Mouse (Mus musculus): ENCODE data around the gene Ndst2. TPM values are rescaled to one million over a fixed set of nuclear protein-coding genes. Genes with fewer than 3 reads are reported as not detected.

Gene Ndst2
- polyA plus RNA-seq, 1 experiment from 2014 or later, result 30.3 TPM

DNA sequence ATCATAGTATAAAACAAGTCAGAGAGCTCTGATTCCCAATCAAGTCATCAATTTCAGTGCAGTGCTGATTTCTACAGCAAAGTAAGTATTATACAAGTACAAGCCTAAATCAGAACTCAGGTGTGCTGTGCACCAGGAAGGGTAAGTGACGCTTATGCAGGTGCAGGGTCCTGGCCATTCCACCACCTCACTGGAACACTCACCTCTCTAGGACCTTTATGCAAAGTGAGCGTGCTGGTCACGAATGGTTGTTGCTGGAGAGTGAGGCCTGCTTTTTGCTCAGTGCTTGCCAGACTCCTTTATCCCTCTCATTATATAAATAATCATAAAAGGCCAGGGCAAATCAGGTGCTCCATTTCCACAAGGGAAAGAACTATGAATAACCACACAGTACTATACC lies 34.0 kb downstream of the Ndst2 start:
- no peaks in the 10 kb centered on the region for H3K36me3 ChIP-seq (ENCODE audit: inconsistent target)
- H3K27ac ChIP-seq, result no peak overlapping the region
- 96% methylated on average over 3 of the region's 3 CpGs for WGBS (ENCODE audit: missing documents)

DNA sequence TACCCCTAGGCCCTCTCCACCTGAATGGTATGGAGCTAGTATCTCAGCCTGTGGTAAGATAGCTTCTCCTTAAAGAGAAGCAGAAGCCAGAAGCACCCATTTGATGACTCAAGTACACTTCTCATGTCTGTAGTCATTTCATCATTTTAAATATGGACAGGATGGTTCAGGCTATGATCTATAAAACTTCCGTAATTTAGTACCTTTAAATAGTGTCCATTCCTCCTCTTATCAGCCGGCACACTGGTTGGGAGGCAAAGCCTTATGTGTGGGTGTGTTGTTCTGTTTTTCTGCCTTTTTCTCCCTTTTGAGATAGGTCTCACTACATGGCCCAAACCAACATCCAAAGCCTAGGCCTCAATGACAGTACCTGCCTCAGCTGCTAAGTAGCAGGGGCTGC lies 35.8 kb downstream of the Ndst2 start:
- Histone ChIP-seq H3K27ac (no peak overlapping the region), H3K4me3 (ENCODE audit: inconsistent target) (no peak overlapping the region), H3K79me2 (ENCODE audit: inconsistent target) (peaks cover 76% of the 10 kb centered on the region), H3K36me3 (ENCODE audit: inconsistent target) (peaks cover 1% of the 10 kb centered on the region; the same call in 1 of the 2 replicates)
- 83% methylated on average over 2 of the region's 2 CpGs for WGBS (ENCODE audit: missing documents)

More for the DNA sequence above, 34.0 kb downstream of the Ndst2 start:
- peaks cover 88% of the 10 kb centered on the region for H3K79me2 ChIP-seq (ENCODE audit: inconsistent target)
- H3K4me3 ChIP-seq (ENCODE audit: inconsistent target), result no peak overlapping the region

- WGBS (ENCODE audit: missing documents), result 5% methylated on average over 1 of the region's 1 CpGs
- Histone ChIP-seq H3K79me2 (ENCODE audit: inconsistent target) (peaks cover 63% of the 10 kb centered on the region), H3K36me3 (ENCODE audit: inconsistent target) (peaks cover 16% of the 10 kb centered on the region), H3K4me3 (ENCODE audit: inconsistent target) (no peak overlapping the region), H3K27ac (no peak overlapping the region)
Observed at GRCm38 (mm10) chr14:20696986-20697385, 37.4 kb downstream of the Ndst2 start.

DNA sequence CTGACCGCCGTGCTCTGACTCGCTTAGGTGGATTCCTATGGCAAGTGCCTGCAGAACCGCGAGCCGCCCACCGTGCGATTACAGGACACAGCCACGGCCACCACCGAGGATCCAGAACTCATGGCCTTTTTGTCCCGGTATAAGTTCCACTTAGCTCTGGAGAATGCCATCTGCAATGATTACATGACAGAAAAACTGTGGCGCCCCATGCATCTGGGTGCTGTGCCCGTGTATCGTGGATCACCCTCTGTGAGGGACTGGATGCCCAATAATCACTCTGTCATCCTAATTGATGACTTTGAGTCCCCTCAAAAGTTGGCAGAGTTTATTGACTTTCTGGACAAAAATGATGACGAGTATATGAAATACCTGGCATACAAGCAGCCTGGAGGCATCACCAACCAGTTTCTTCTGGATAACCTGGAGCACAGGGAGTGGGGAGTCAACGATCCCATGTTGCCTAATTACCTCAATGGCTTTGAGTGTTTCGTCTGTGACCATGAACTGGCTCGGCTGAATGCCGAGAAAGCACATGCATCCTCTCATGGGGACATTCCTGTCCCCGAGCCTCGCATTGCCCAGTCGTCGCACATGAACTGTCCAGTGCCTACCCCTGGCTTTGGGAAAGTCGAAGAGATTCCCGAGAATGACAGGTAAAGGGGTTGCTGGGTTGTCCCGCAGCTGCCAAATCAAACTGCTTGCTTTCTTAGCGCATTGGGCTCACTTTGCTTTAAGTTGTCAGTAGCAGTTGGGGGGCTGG lies 38.4 kb downstream of the Ndst2 start:
- 29% methylated on average over 24 of the region's 27 CpGs for WGBS (ENCODE audit: missing documents)
- H3K27ac ChIP-seq, result no peak overlapping the region
- peaks cover 25% of the 10 kb centered on the region for H3K36me3 ChIP-seq (ENCODE audit: inconsistent target)
- peaks cover 53% of the 10 kb centered on the region for H3K79me2 ChIP-seq (ENCODE audit: inconsistent target)
- H3K4me3 ChIP-seq (ENCODE audit: inconsistent target), result peak overlapping the region; percentile 31

DNA sequence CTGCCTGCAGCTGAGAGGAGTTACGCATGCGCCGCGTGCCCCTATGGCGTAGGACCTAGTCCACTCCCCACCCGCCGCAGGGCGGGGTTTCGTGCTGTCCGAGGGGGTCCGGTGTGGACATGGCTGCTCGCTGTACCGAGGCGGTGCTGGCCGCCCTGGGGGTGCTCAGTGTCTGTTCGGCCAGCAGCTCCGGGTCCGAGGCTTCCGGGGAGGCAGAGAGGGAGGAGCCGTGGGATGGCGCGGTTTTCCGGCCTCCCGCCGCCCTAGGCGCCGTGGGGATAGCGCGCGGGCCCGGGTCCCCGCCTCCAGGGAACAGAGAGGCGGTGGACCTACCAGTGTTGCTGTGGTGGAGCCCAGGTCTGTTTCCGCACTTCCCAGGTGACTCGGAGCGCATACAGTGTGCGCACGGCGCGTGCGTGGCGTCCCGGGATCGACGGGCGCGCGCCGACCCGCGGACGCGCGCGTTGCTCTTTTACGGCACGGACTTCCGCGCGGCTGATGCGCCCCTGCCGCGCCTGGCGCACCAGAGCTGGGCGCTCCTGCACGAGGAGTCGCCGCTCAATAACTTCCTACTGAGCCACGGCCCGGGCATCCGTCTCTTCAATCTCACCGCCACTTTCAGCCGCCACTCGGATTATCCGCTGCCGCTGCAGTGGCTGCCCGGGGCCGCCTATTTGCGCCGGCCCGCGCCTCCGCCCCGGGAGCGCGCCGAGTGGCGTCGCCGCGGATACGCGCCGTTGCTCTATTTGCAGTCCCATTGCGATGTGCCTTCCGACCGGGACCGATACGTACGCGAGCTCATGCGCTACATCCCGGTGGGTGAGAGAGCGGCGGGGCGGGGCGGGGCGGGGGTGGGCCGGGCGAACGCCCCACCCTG lies 39.2 kb downstream of the Ndst2 start, which contains the start of gene Fut11:
Gene Fut11 (plus strand): TSS at position 85 of the 877 bp plus-strand sequence.
- Histone ChIP-seq H3K27ac (peak within 1 kb of the TSS; percentile 12; the same call in 1 of the 2 replicates), H3K79me2 (ENCODE audit: inconsistent target) (peaks cover 44% of the 10 kb centered on the region), H3K36me3 (ENCODE audit: inconsistent target) (peaks cover 25% of the 10 kb centered on the region), H3K4me3 (ENCODE audit: inconsistent target) (peak within 1 kb of the TSS; percentile 31)
- WGBS (ENCODE audit: missing documents), result under 1% methylated on average over 101 of the region's 111 CpGs

GRCm38 (mm10) chr14:20694185-20694883 lies 40.0 kb downstream of the Ndst2 start:
- 42% methylated on average over 13 of the region's 13 CpGs for WGBS (ENCODE audit: missing documents)
- H3K27ac ChIP-seq, result peak overlapping the region; percentile 12; the same call in 1 of the 2 replicates
- peaks cover 33% of the 10 kb centered on the region for H3K36me3 ChIP-seq (ENCODE audit: inconsistent target)

DNA sequence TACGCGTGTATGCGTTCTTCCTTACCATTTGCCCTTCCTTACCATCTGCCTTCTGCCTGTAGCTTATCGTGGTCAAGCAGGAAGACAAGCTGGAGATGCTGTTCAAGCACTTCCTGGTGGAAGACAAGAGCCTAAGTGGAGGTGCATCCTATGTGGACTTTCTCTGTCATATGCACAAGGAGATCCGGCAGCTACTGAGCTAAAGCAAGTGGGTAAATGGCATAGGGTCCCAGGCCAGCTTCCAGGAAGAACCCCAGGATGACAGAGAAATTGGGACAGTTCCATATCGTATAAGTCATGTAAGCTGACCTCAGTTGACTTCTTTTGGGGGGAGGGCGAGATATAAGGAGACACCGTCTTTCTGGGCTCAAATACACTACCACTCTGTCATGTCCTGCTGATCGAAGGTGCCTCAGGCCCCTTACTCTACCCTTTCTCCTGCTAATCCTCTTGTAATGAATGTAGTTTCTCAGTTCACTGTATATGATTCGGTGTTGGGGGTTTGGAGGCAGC lies 40.7 kb downstream of the Ndst2 start:
- Histone ChIP-seq H3K4me3 (ENCODE audit: inconsistent target) (no peak overlapping the region), H3K36me3 (ENCODE audit: inconsistent target) (peaks cover 40% of the 10 kb centered on the region), H3K79me2 (ENCODE audit: inconsistent target) (peaks cover 30% of the 10 kb centered on the region), H3K27ac (no peak overlapping the region)
- WGBS (ENCODE audit: missing documents), result 88% methylated on average over 9 of the region's 10 CpGs

More at GRCm38 (mm10) chr14:20694185-20694883, 40.0 kb downstream of the Ndst2 start:
- Histone ChIP-seq H3K4me3 (ENCODE audit: inconsistent target) (peak overlapping the region; percentile 31; the same call in 1 of the 2 replicates), H3K79me2 (ENCODE audit: inconsistent target) (peaks cover 36% of the 10 kb centered on the region)

GRCm38 (mm10) chr14:20691772-20692171 lies 42.6 kb downstream of the Ndst2 start:
- Histone ChIP-seq H3K79me2 (ENCODE audit: inconsistent target) (peaks cover 11% of the 10 kb centered on the region), H3K36me3 (ENCODE audit: inconsistent target) (peaks cover 59% of the 10 kb centered on the region), H3K27ac (no peak overlapping the region), H3K4me3 (ENCODE audit: inconsistent target) (no peak overlapping the region)
- 88% methylated on average over 6 of the region's 6 CpGs for WGBS (ENCODE audit: missing documents)

- Histone ChIP-seq H3K79me2 (ENCODE audit: inconsistent target) (no peaks in the 10 kb centered on the region), H3K27ac (no peak overlapping the region), H3K4me3 (ENCODE audit: inconsistent target) (no peak overlapping the region), H3K36me3 (ENCODE audit: inconsistent target) (peaks cover 86% of the 10 kb centered on the region)
- 96% methylated on average over 2 of the region's 2 CpGs for WGBS (ENCODE audit: missing documents)
Observed at GRCm38 (mm10) chr14:20689009-20689408, 45.4 kb downstream of the Ndst2 start.

- H3K4me3 ChIP-seq (ENCODE audit: inconsistent target), result no peak overlapping the region
- H3K79me2 ChIP-seq (ENCODE audit: inconsistent target), result peaks cover 3% of the 10 kb centered on the region; the same call in 1 of the 2 replicates
- 93% methylated on average over 3 of the region's 3 CpGs for WGBS (ENCODE audit: missing documents)
- H3K27ac ChIP-seq, result no peak overlapping the region
- peaks cover 89% of the 10 kb centered on the region for H3K36me3 ChIP-seq (ENCODE audit: inconsistent target)
Observed at GRCm38 (mm10) chr14:20686576-20686975, 47.8 kb downstream of the Ndst2 start.

- Histone ChIP-seq H3K79me2 (ENCODE audit: inconsistent target) (peaks cover 43% of the 10 kb centered on the region), H3K27ac (no peak overlapping the region), H3K4me3 (ENCODE audit: inconsistent target) (no peak overlapping the region), H3K36me3 (ENCODE audit: inconsistent target) (peaks cover 96% of the 10 kb centered on the region)
- WGBS (ENCODE audit: missing documents), result 54% methylated on average over 3 of the region's 3 CpGs
Observed at GRCm38 (mm10) chr14:20682498-20682897, 51.9 kb downstream of the Ndst2 start.

- WGBS (ENCODE audit: missing documents), result 59% methylated on average over 2 of the region's 2 CpGs
- no peak overlapping the region for H3K27ac ChIP-seq
- no peak overlapping the region for H3K4me3 ChIP-seq (ENCODE audit: inconsistent target)
- H3K79me2 ChIP-seq (ENCODE audit: inconsistent target), result peaks cover 51% of the 10 kb centered on the region
- H3K36me3 ChIP-seq (ENCODE audit: inconsistent target), result peaks cover 95% of the 10 kb centered on the region
Observed at GRCm38 (mm10) chr14:20681742-20682141, 52.6 kb downstream of the Ndst2 start.

GRCm38 (mm10) chr14:20677906-20678305 lies 56.5 kb downstream of the Ndst2 start:
- Histone ChIP-seq H3K36me3 (ENCODE audit: inconsistent target) (peaks cover 66% of the 10 kb centered on the region), H3K4me3 (ENCODE audit: inconsistent target) (no peak overlapping the region), H3K27ac (no peak overlapping the region), H3K79me2 (ENCODE audit: inconsistent target) (peaks cover 77% of the 10 kb centered on the region)
- WGBS (ENCODE audit: missing documents), result 93% methylated on average over 4 of the region's 4 CpGs

Data from macrophage (primary cell).